7 mouse cellular contexts compared by ENCODE assay signal in genomic region chr11:121342423-121342822, GRCm38 (mm10). TPM values are rescaled to one million over a fixed set of nuclear protein-coding genes. Genes with fewer than 3 reads are reported as not detected.
DNase-seq lines count a peak whose midpoint lies in the region; ATAC-seq and TF ChIP-seq lines count a peak whose summit lies in the region.
"Not testable (repeated sequence)": the region's sequence is repeated elsewhere in the genome, so short reads cannot be mapped to it uniquely, and the experiment has no call there.
"Had no signal": no experiment of that assay in that cellular context is flagged by ENCODE, and none has a peak within 500 bp of the region (broad histone marks: within the 10 kb centered on the region; RNA-seq: fewer than 3 reads in every experiment).

No protein-coding gene starts in this region.

- not testable (repeated sequence) for H3K9me3 ChIP-seq in MEL (replicated peaks; ENCODE audit: insufficient read depth, low read length); lung, postnatal 0 days (ENCODE audit: low read length)

- not testable (repeated sequence) for TF ChIP-seq CTCF in MEL (IDR thresholded peaks at IDR 0.05 in 2 of 3, conservative IDR thresholded peaks at IDR 0.05 in 1 of 3; ENCODE audit: control insufficient read depth in 1 of 3, insufficient read depth in 1 of 3, low read depth in 2 of 3, low read length in 3 of 3, poor library complexity in 1 of 3, severe bottlenecking in 1 of 3); liver, adult 2 months (IDR thresholded peaks at IDR 0.05; ENCODE audit: low read depth, low read length); lung, postnatal 0 days (IDR thresholded peaks at IDR 0.05)

- H3K9ac ChIP-seq in MEL (ENCODE audit: control insufficient read depth, low read depth, low read length, poor library complexity, severe bottlenecking); liver, adult 2 months (ENCODE audit: low read depth, low read length); lung, postnatal 0 days (replicated peaks; ENCODE audit: low read depth): not testable (repeated sequence)

- peaks cover 32% of the 10 kb centered on the region in 2 experiments for H3K4me1 ChIP-seq in MEL (ENCODE audit: control insufficient read depth in 1 of 2, insufficient read depth in 2 of 2, low read length in 2 of 2)
- peaks cover 28% of the 10 kb centered on the region for H3K4me1 ChIP-seq in liver, adult 2 months (ENCODE audit: control insufficient read depth, insufficient read depth, low read length)
- H3K4me1 ChIP-seq in lung, postnatal 0 days (ENCODE audit: insufficient read depth, low read depth, low read length): not testable (repeated sequence)

- peak; percentile 35; the same call in 1 of the 2 replicates for ATAC-seq in lung, postnatal 0 days
- ATAC-seq in megakaryocyte-erythroid progenitor cell, adult 5-6 weeks (replicated peaks; ENCODE audit: low FRiP score, low TSS enrichment, poor library complexity, severe bottlenecking): 0 out of 2 replicates have a peak, but pooled peaks have one; percentile 51

- peak; percentile 50 for DNase-seq in MEL (ENCODE audit: low read depth, low spot score)
- DNase-seq in liver, adult 2 months (ENCODE audit: extremely low read depth, low read depth, low spot score): not testable (repeated sequence)
- peak; percentile 42 for DNase-seq in lung, postnatal 0 days (ENCODE audit: low spot score)

- not testable (repeated sequence) for TF ChIP-seq POLR2A in MEL (IDR thresholded peaks at IDR 0.05; ENCODE audit: control insufficient read depth in 1 of 2, insufficient read depth in 1 of 2, low read depth in 1 of 2, low read length in 2 of 2, poor library complexity in 1 of 2); liver, adult 2 months (IDR thresholded peaks at IDR 0.05; ENCODE audit: extremely low read depth, insufficient read depth, low read length)

- peak overlapping the region; percentile 17 for H3K27ac ChIP-seq in MEL (ENCODE audit: control insufficient read depth, low read depth, low read length)
- H3K27ac ChIP-seq in liver, adult 2 months (replicated peaks; ENCODE audit: insufficient read depth, low read depth, low read length): peak overlapping the region; percentile 16; the same call in 1 of the 2 replicates
- H3K27ac ChIP-seq in lung, postnatal 0 days (ENCODE audit: low read length): not testable (repeated sequence)

- TF ChIP-seq RAD21 in MEL (IDR thresholded peaks at IDR 0.05; ENCODE audit: low read depth, low read length): not testable (repeated sequence)

- H3K4me2 ChIP-seq in lung, postnatal 0 days (replicated peaks; ENCODE audit: low read depth, low read length): not testable (repeated sequence)

- TF ChIP-seq EP300 in MEL (IDR thresholded peaks at IDR 0.05; ENCODE audit: low read depth in 1 of 2, low read length in 2 of 2): peak; percentile 56 to 68
- TF ChIP-seq EP300 in lung, postnatal 0 days (IDR thresholded peaks at IDR 0.05): not testable (repeated sequence)

- H3K36me3 ChIP-seq in MEL (ENCODE audit: control insufficient read depth in 1 of 2, insufficient read depth in 2 of 2, low read length in 2 of 2): peaks cover 21 to 48% of the 10 kb centered on the region in 2 experiments
- peaks cover 38% of the 10 kb centered on the region for H3K36me3 ChIP-seq in liver, adult 2 months (ENCODE audit: control insufficient read depth, insufficient read depth, low read length)
- H3K36me3 ChIP-seq in lung, postnatal 0 days (ENCODE audit: insufficient read depth, low read length): not testable (repeated sequence)

- not testable (repeated sequence) for H3K4me3 ChIP-seq in MEL (ENCODE audit: control insufficient read depth in 1 of 2, insufficient read depth in 1 of 2, low read depth in 2 of 2, low read length in 2 of 2); liver, adult 2 months (ENCODE audit: insufficient read depth, low read depth, low read length); lung, postnatal 0 days (ENCODE audit: low read depth, low read length)

- 17% methylated on average over 1 of the region's 1 CpGs for WGBS in liver, adult 2 months
- no CpG with 5 or more reads among the region's 1 CpGs for WGBS in lung, postnatal 0 days

- peaks cover 17% of the 10 kb centered on the region for H3K79me2 ChIP-seq in MEL (ENCODE audit: control insufficient read depth, insufficient read depth, low read length, poor library complexity)
- peaks cover 44% of the 10 kb centered on the region for H3K79me2 ChIP-seq in liver, adult 2 months (ENCODE audit: control insufficient read depth, insufficient read depth, low read length)

- H3K27me3 ChIP-seq in MEL (ENCODE audit: control insufficient read depth in 1 of 2, insufficient read depth in 2 of 2, low read length in 2 of 2); liver, adult 2 months (ENCODE audit: control insufficient read depth, insufficient read depth, low read length); lung, postnatal 0 days (replicated peaks; ENCODE audit: insufficient read depth, low read length): not testable (repeated sequence)

TF ChIP-seq in MEL, 35 proteins besides CTCF, POLR2A, EP300 and RAD21:
- TF ChIP-seq GATA1 (IDR thresholded peaks at IDR 0.05; ENCODE audit: low read depth, low read length): peak; percentile 75
- peak; percentile 93 for TF ChIP-seq ZNF384 (IDR thresholded peaks at IDR 0.05; ENCODE audit: low read depth, low read length)
- TF ChIP-seq TCF12 (IDR thresholded peaks at IDR 0.05; ENCODE audit: low read depth, low read length): peak; percentile 35; the same call in 1 of the 2 replicates
- 0 out of 2 replicates have a peak, but pooled peaks have one; percentile 17 for TF ChIP-seq TAL1 (IDR thresholded peaks at IDR 0.05; ENCODE audit: low read length)

RNA-seq across cellular contexts. Expression of gene Wdr45b, which starts 11.8 kb away (rescaled TPM):
- 41.5 and 41.9 TPM in 2 replicates for total RNA-seq in MEL (2012; rRNA removed)
- 10 to 100 TPM in 1 of 2 experiments, not detected in 1; 39.3 TPM for polyA plus RNA-seq in MEL (2012; ENCODE audit: insufficient read depth in 1 of 2, insufficient read length in 2 of 2, low read depth in 1 of 2, low replicate concordance in 2 of 2, missing spikeins in 1 of 2)
- total RNA-seq in liver, adult 2 months (2014; rRNA removed): 27.6 and 30.0 TPM in 2 replicates
- polyA plus RNA-seq in liver, adult 2 months (2012; rRNA removed): 34.8 and 45.1 TPM in 2 replicates
- polyA plus RNA-seq in lung, postnatal 0 days (2015; fragmentation: Nextera tagmentation; extraction: Ambion mirVana): 62.2 and 63.0 TPM in 2 replicates
- total RNA-seq in megakaryocyte-erythroid progenitor cell, adult 5-6 weeks (2014; fragmentation: Nextera tagmentation): 34.6 and 37.4 TPM in 2 replicates
- total RNA-seq in megakaryocyte-erythroid progenitor cell, adult 5-6 weeks (2017): 33.6 and 41.1 TPM in 2 replicates

RNA-seq across cellular contexts. Expression of gene Rab40b, which starts 45.6 kb away (rescaled TPM):
- total RNA-seq in MEL (2012; rRNA removed): 0.23 and 0.39 TPM in 2 replicates
- not detected for polyA plus RNA-seq in MEL (2012; ENCODE audit: insufficient read depth in 1 of 2, insufficient read length in 2 of 2, low read depth in 1 of 2, low replicate concordance in 2 of 2, missing spikeins in 1 of 2)
- total RNA-seq in liver, adult 2 months (2014; rRNA removed): 0.67 and 0.74 TPM in 2 replicates
- 0.57 and 0.87 TPM in 2 replicates for polyA plus RNA-seq in liver, adult 2 months (2012; rRNA removed)
- 4.0 and 5.6 TPM in 2 replicates for polyA plus RNA-seq in lung, postnatal 0 days (2015; fragmentation: Nextera tagmentation; extraction: Ambion mirVana)
- total RNA-seq in megakaryocyte-erythroid progenitor cell, adult 5-6 weeks (2014; fragmentation: Nextera tagmentation): 2.2 TPM in 1 of 2 replicates, not detected in the other
- 0.19 and 1.4 TPM in 2 replicates for total RNA-seq in megakaryocyte-erythroid progenitor cell, adult 5-6 weeks (2017)
- total RNA-seq: CH12.LX, G1E had no signal
- polyA plus RNA-seq: CD4-positive, CD25-positive, alpha-beta regulatory T cell, adult 4 months; G1E had no signal
